Mouse (Mus musculus): Measurements from ENCODE around the gene Ccdc162.

- TF ChIP-seq CTCF (conservative IDR thresholded peaks at IDR 0.05; ENCODE audit: low read length) (no peak), POU5F1 (IDR thresholded peaks at IDR 0.05; ENCODE audit: borderline replicate concordance, low read length) (no peak)
Observed at GRCm38 (mm10) chr10:41697040-41697439, 19.4 kb downstream of the Ccdc162 start.
